Mouse (Mus musculus) layer of hippocampus, adult 2 months (tissue): ENCODE measurements around the gene Enox1. TPM values are rescaled to one million over a fixed set of nuclear protein-coding genes. Genes with fewer than 3 reads are reported as not detected.

Source experiments
- DNase-seq, 2 experiments: peaks; one replicate each; pipeline ENCODE4 v3.0.0; 2022; ENCODE audit warnings: low spot score in 2 of 2
- H3K27ac ChIP-seq: fragments of 200-600 bp; 2 replicates; pipeline ENCODE4 v1.8.1; 2022
- H3K4me3 ChIP-seq: fragments of 200-600 bp; 2 replicates; pipeline ENCODE4 v1.8.1; 2022; ENCODE audit warnings: mild to moderate bottlenecking
- CTCF ChIP-seq: fragments of 200-600 bp; conservative IDR thresholded peaks from 2 replicates; pipeline ENCODE4 v1.8.1; 2022; ENCODE audit warnings: antibody characterized with exemption, mild to moderate bottlenecking, moderate library complexity
- total RNA-seq, 2 experiments: library from RNA; stranded (reverse); gene quantifications; 2 replicates each; pipeline ENCODE4 v1.2.3; 2021

Gene Enox1
- total RNA-seq, 2 experiments from 2014 or later = 61.3 to 67.7 TPM

- DNase-seq = peak in 1 of 2 experiments; percentile 20
- Histone ChIP-seq H3K27ac (0 out of 2 replicates have a peak overlapping the region, but pooled peaks have one; percentile 36), H3K4me3 (no peak overlapping the region)
- no peak for TF ChIP-seq CTCF
Observed at GRCm38 (mm10) chr14:77738751-77739365, 582.3 kb downstream of the Enox1 start.

GRCm38 (mm10) chr14:77739376-77739775 is 582.8 kb downstream of the Enox1 start:
- DNase-seq = no peak
- H3K27ac ChIP-seq = no peak overlapping the region
- H3K4me3 ChIP-seq = no peak overlapping the region
- TF ChIP-seq CTCF = no peak

DNA sequence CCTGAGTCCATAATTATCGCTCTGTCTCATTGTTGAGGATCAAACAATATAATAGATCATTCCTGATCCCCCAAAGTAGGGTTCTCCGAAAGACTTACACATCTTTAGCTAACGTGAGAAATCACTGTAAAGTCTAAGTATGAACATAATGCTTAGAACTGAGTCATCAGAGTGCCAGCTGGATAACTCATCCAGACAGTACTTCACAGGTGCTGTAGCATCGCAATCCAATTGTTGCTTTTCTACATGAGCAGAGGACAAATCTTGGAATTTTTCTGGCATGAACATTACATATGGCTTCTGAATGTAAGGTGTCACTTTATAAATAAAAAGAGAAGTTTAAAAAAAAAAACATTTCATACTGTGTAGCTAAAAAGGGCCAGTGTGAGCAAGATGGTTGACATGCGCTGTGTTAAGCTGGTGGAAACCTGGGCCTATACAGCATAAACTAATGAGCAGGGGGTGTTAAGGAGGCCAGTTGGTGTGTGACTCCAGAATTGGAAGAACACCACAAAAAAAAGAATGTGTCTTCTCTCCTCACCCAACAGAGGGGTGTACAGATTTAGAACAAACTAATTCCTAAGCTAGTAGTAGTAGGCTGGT is 588.2 kb downstream of the Enox1 start:
- Histone ChIP-seq H3K27ac (no peak overlapping the region), H3K4me3 (no peak overlapping the region)
- TF ChIP-seq CTCF = no peak
- peak; percentile 18 to 31 for DNase-seq

DNA sequence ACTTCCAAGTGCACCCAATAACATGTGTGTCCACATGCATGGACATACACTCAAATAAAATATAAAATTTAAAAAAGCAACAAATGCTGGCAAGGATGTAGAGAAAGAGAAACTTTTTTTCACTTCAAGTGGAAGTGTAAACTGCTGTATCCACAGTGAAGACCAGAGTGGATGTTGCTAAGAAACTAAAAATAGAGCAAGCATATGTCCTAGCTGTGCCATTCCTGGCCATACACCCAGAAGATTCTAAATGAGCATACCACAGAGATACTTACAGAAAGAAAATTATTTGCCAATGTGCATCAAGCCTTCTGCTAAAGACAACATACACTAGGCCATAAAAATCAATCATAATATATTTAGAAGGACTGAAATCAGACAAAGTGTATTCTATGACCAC is 592.4 kb downstream of the Enox1 start:
- no peak for DNase-seq
- TF ChIP-seq CTCF = no peak

More for the DNA sequence above, 592.4 kb downstream of the Enox1 start:
- H3K4me3 ChIP-seq = no peak overlapping the region
- H3K27ac ChIP-seq = no peak overlapping the region

Other genes starting within 250 kb of the Enox1 start
- gene Ccdc122, start 120.0 kb upstream of the Enox1 start, total RNA-seq = 1 to 10 TPM; 1.2 to 1.7 TPM
- 1 to 10 TPM; 4.7 to 5.5 TPM for gene Lacc1, start 119.9 kb upstream of the Enox1 start, total RNA-seq